Mouse (Mus musculus) heart, adult 2 months (tissue): ENCODE measurements around the gene Kcnn4. TPM values are rescaled to one million over a fixed set of nuclear protein-coding genes. Genes with fewer than 3 reads are reported as not detected.

Source experiments
- DNase-seq, 2 experiments: peaks; one replicate each; pipeline ENCODE4 v3.0.0; 2021
- H3K27ac ChIP-seq: fragments of 200-600 bp; 2 replicates; pipeline ENCODE4 v1.8.1; 2022
- H3K27me3 ChIP-seq: fragments of 200-500 bp; 2 replicates; pipeline ENCODE4 v1.6.1; 2012; ENCODE audit warnings: mild to moderate bottlenecking, low read length, inconsistent platforms, mixed read lengths; ENCODE audit not compliant: control insufficient read depth, insufficient read depth
- H3K36me3 ChIP-seq: fragments of 200-500 bp; 2 replicates; pipeline ENCODE4 v1.6.1; 2012; ENCODE audit warnings: low read length, inconsistent platforms; ENCODE audit not compliant: control insufficient read depth, insufficient read depth
- H3K4me1 ChIP-seq: fragments of 200-500 bp; 2 replicates; pipeline ENCODE4 v1.6.1; 2011; ENCODE audit warnings: low read length; ENCODE audit not compliant: control insufficient read depth, insufficient read depth
- H3K4me3 ChIP-seq: fragments of 200-600 bp; 2 replicates; pipeline ENCODE4 v1.8.1; 2022
- H3K79me2 ChIP-seq: fragments of 200-500 bp; replicated peaks from 2 replicates; pipeline ENCODE4 v1.6.1; 2012; ENCODE audit warnings: mild to moderate bottlenecking, inconsistent platforms, low read length, moderate library complexity, mixed read lengths; ENCODE audit not compliant: control insufficient read depth, insufficient read depth
- H3K9ac ChIP-seq: fragments of 200-500 bp; 2 replicates; pipeline ENCODE4 v1.6.1; 2012; ENCODE audit warnings: low read depth, mild to moderate bottlenecking, control low read depth, inconsistent platforms, low read length, mixed read lengths
- CTCF ChIP-seq: fragments of 200-600 bp; IDR thresholded peaks from 2 replicates; pipeline ENCODE4 v1.8.1; 2022; ENCODE audit warnings: antibody characterized with exemption, mild to moderate bottlenecking, moderate library complexity
- EP300 ChIP-seq: fragments of 200-500 bp; IDR thresholded peaks from 2 replicates; pipeline ENCODE4 v1.6.1; 2011; ENCODE audit warnings: low read depth, low read length, control low read depth; ENCODE audit not compliant: insufficient read depth
- POLR2A ChIP-seq: fragments of 200-500 bp; IDR thresholded peaks from 2 replicates; pipeline ENCODE4 v1.6.1; 2011; ENCODE audit warnings: mild to moderate bottlenecking, low read depth, low read length, control low read depth; ENCODE audit not compliant: insufficient read depth
- WGBS: fragments of 180-500 bp; shearing (Covaris S2); methylation state at CpG from one replicate; pipeline ENCODE4 v1.1.7; 2018; 5-methylcytosine and 5-hydroxymethylcytosine counted together
- intact Hi-C: fragments of 180-260 bp; cut with DNase I; formaldehyde crosslinking; loops from one replicate; pipeline ENCODE4 v1.15.1; 2025
- long read RNA-seq: library from polyadenylated mRNA; stranded (forward); transcript quantifications from one replicate; pipeline ENCODE4 v2.0.0, GENCODE M21; 2021
- polyA plus RNA-seq: library from polyadenylated mRNA; depleted of rRNA; stranded (reverse); fragments of >200 nt; gene quantifications from 2 replicates; pipeline ENCODE4 v1.2.3, GENCODE M21; 2012; rRNA removed
- total RNA-seq, 2 experiments: library from RNA; stranded (reverse); gene quantifications; 2 replicates each; pipeline ENCODE4 v1.2.3; 2021

Kcnn4 gene
- 1 to 10 TPM in 1 of 2 experiments, under 1 TPM in 1; 0.91 to 1.1 TPM for total RNA-seq
- polyA plus RNA-seq, result 1.2 and 1.9 TPM in 2 replicates
- long read RNA-seq, partial matches to known transcripts, result 1 of 3 reads
- long read RNA-seq, other reads (novel, unspliced or antisense), result 0 of 3 reads

GRCm38 (mm10) chr7:24369731-24370541 is at the start of gene Kcnn4:
Gene Kcnn4 (plus strand): TSS chr7:24370263.
- H3K79me2 ChIP-seq, result no peaks in the 10 kb centered on the region
- 36% methylated on average over 23 of the region's 23 CpGs for WGBS
- peaks cover 4% of the 10 kb centered on the region for H3K4me1 ChIP-seq
- no peaks in the 10 kb centered on the region for H3K36me3 ChIP-seq
- DNase-seq, result no peak
- no peak within 1 kb of the TSS for H3K27ac ChIP-seq
- H3K9ac ChIP-seq, result no peak within 1 kb of the TSS
- no peak within 1 kb of the TSS for H3K4me3 ChIP-seq
- no peak for TF ChIP-seq CTCF
- no peak for TF ChIP-seq EP300
- no peak for TF ChIP-seq POLR2A
- intact Hi-C loops, result no loop called here
- no peaks in the 10 kb centered on the region for H3K27me3 ChIP-seq

- Histone ChIP-seq H3K9ac (no peak overlapping the region), H3K4me1 (no peaks in the 10 kb centered on the region), H3K36me3 (no peaks in the 10 kb centered on the region), H3K79me2 (no peaks in the 10 kb centered on the region), H3K27me3 (no peaks in the 10 kb centered on the region), H3K4me3 (no peak overlapping the region), H3K27ac (no peak overlapping the region)
- 63% methylated on average over 4 of the region's 4 CpGs for WGBS
- no peak for TF ChIP-seq EP300
- DNase-seq, result no peak
- intact Hi-C loops, result no loop called here
Observed at GRCm38 (mm10) chr7:24322593-24322992, 47.5 kb upstream of the Kcnn4 start.

- no peaks in the 10 kb centered on the region for H3K27me3 ChIP-seq
- H3K27ac ChIP-seq, result no peak overlapping the region
- DNase-seq, result no peak
- H3K4me1 ChIP-seq, result no peaks in the 10 kb centered on the region
- no peak overlapping the region for H3K4me3 ChIP-seq
- intact Hi-C loops, result no loop called here
- H3K79me2 ChIP-seq, result no peaks in the 10 kb centered on the region
- no peak overlapping the region for H3K9ac ChIP-seq
- TF ChIP-seq CTCF (no peak), POLR2A (no peak), EP300 (no peak)
- WGBS, result 87% methylated on average over 6 of the region's 6 CpGs
- H3K36me3 ChIP-seq, result no peaks in the 10 kb centered on the region
Observed at GRCm38 (mm10) chr7:24325197-24325596, 44.9 kb upstream of the Kcnn4 start.

GRCm38 (mm10) chr7:24325675-24326128 is 44.4 kb upstream of the Kcnn4 start:
- H3K4me3 ChIP-seq, result no peak overlapping the region
- H3K79me2 ChIP-seq, result no peaks in the 10 kb centered on the region
- H3K36me3 ChIP-seq, result no peaks in the 10 kb centered on the region
- no peak overlapping the region for H3K9ac ChIP-seq
- 6% methylated on average over 13 of the region's 13 CpGs for WGBS
- H3K27me3 ChIP-seq, result no peaks in the 10 kb centered on the region
- no peak overlapping the region for H3K27ac ChIP-seq
- no peaks in the 10 kb centered on the region for H3K4me1 ChIP-seq
- intact Hi-C loops, result no loop called here
- DNase-seq, result no peak
- TF ChIP-seq EP300 (no peak), CTCF (no peak), POLR2A (no peak)

- no peak for DNase-seq
- H3K4me1 ChIP-seq, result no peaks in the 10 kb centered on the region
- no peaks in the 10 kb centered on the region for H3K79me2 ChIP-seq
- no peaks in the 10 kb centered on the region for H3K27me3 ChIP-seq
- H3K27ac ChIP-seq, result no peak overlapping the region
- no peaks in the 10 kb centered on the region for H3K36me3 ChIP-seq
- no peak overlapping the region for H3K4me3 ChIP-seq
- H3K9ac ChIP-seq, result no peak overlapping the region
- intact Hi-C loops, result no loop called here
- TF ChIP-seq CTCF (no peak), POLR2A (no peak)
- WGBS, result 46% methylated on average over 20 of the region's 20 CpGs
Observed at GRCm38 (mm10) chr7:24326273-24327135, 43.6 kb upstream of the Kcnn4 start.
